Mouse (Mus musculus) heart, postnatal 0 days (tissue): ENCODE measurements at regions not wholly inside any gene's neighbourhood (a gene's known extent, or its start where the extent isn't known, plus 50 kb on each side); places are given as distances from the start of the nearest gene placed in this dataset.

Experiments
- CTCF ChIP-seq: IDR thresholded peaks from 2 replicates; pipeline ENCODE4 v1.5.1; 2016; ENCODE audit warnings: antibody characterized with exemption, control low read depth, low read depth
- EP300 ChIP-seq: IDR thresholded peaks from 2 replicates; pipeline ENCODE4 v1.6.1; 2016; ENCODE audit warnings: antibody characterized with exemption, low read depth

GRCm38 (mm10) chr1:193672681-193673080 is 302.6 kb upstream of the Camk1g start:
- TF ChIP-seq CTCF (no peak), EP300 (no peak)
